Mouse (Mus musculus) central nervous system, embryonic 11.5 days (tissue): ENCODE measurements around the gene Tc2n. TPM values are rescaled to one million over a fixed set of nuclear protein-coding genes. Genes with fewer than 3 reads are reported as not detected.

Source experiments
- polyA plus RNA-seq: library from polyadenylated mRNA; depleted of rRNA; stranded (reverse); fragments of >200 nt; gene quantifications from 2 replicates; pipeline ENCODE4 v1.2.3, GENCODE M21; 2012; rRNA removed

The Tc2n gene
- 0.02 and 0.10 TPM in 2 replicates for polyA plus RNA-seq

GRCm38 (mm10) chr12:101718054-101718754 lies at the start of gene Tc2n:
Gene Tc2n (minus strand): TSS chr12:101718523.

Other genes with a start within 250 kb of the Tc2n start
- gene Fbln5, start 100.5 kb upstream of the Tc2n start, polyA plus RNA-seq: 7.0 and 16.2 TPM in 2 replicates
- gene Trip11, start 194.7 kb upstream of the Tc2n start, polyA plus RNA-seq: 7.1 and 9.7 TPM in 2 replicates
- gene Atxn3, start 239.7 kb upstream of the Tc2n start, polyA plus RNA-seq: 13.6 and 16.4 TPM in 2 replicates